ENCODE assay signal across 8 mouse cellular contexts in the genomic region with DNA sequence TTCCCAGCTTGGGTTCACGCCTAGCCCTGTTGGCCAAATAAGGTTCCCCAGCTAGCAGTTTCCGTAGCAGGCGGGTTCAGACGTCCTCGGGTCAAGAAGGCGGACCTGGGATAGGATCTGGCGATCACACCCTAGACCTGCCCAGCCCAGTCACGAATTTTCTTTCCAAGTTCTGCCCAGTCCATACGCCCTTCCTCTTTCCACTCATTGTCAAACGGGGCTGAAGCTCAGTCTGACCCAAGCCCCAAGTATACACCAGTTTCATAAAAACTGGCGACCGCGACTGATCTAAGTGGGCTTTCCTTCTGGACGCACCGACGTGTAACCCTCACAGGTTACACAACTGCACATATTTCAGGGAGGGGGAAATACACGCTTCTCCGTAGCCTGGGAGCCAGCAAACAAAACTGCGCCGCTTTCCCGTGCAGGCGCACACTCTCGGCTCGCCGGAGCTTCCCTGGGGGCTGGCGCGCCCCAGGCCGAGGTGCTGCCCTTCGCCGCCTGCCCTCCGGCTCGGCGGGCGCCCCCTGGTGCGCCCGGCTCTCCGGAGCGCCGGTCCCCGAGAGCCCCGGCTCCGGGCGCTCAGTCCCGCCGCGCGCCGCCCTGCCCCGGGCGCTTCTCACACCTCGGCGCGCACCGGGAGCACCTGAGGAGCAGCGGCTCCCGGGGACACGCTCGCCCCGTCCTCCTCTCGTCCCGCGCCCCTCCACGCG. TPM values are rescaled to one million over a fixed set of nuclear protein-coding genes. Genes with fewer than 3 reads are reported as not detected.
DNase-seq lines count a peak whose midpoint lies in the region; ATAC-seq and TF ChIP-seq lines count a peak whose summit lies in the region.

No protein-coding gene starts in this region.

- WGBS in forebrain, postnatal 0 days, result 1% methylated on average over 47 of the region's 64 CpGs
- under 1% methylated on average over 64 of the region's 64 CpGs for WGBS in hindbrain, embryonic 10.5 days

- no peak for TF ChIP-seq CTCF in G1E (IDR thresholded peaks at IDR 0.05; ENCODE audit: low read depth, low read length)
- no peak for TF ChIP-seq CTCF in forebrain, postnatal 0 days (IDR thresholded peaks at IDR 0.05; ENCODE audit: low read depth)

- H3K4me1 ChIP-seq in G1E (ENCODE audit: insufficient read depth, low read depth, low read length), result peaks cover 17% of the 10 kb centered on the region
- H3K4me1 ChIP-seq in forebrain, postnatal 0 days (ENCODE audit: insufficient read depth), result peaks cover 5% of the 10 kb centered on the region; the same call in 1 of the 2 replicates
- H3K4me1 ChIP-seq in hindbrain, embryonic 10.5 days (replicated peaks), result peaks cover 20% of the 10 kb centered on the region

- H3K27ac ChIP-seq in forebrain, postnatal 0 days (ENCODE audit: low read depth, low read length), result peak overlapping the region; percentile 66
- peak overlapping the region; percentile 90 for H3K27ac ChIP-seq in hindbrain, embryonic 10.5 days

- peaks cover 8% of the 10 kb centered on the region for H3K36me3 ChIP-seq in G1E (replicated peaks)
- no peaks in the 10 kb centered on the region for H3K36me3 ChIP-seq in forebrain, postnatal 0 days (ENCODE audit: insufficient read depth)
- H3K36me3 ChIP-seq in hindbrain, embryonic 10.5 days, result no peaks in the 10 kb centered on the region

- no peaks in the 10 kb centered on the region for H3K9me3 ChIP-seq in G1E (replicated peaks)
- H3K9me3 ChIP-seq in forebrain, postnatal 0 days (ENCODE audit: low read length), result no peaks in the 10 kb centered on the region
- no peaks in the 10 kb centered on the region for H3K9me3 ChIP-seq in hindbrain, embryonic 10.5 days

- H3K9ac ChIP-seq in forebrain, postnatal 0 days, result peak overlapping the region; percentile 59

- no peaks in the 10 kb centered on the region for H3K27me3 ChIP-seq in G1E (ENCODE audit: insufficient read depth, low read length)
- H3K27me3 ChIP-seq in forebrain, postnatal 0 days (ENCODE audit: insufficient read depth, low read length), result no peaks in the 10 kb centered on the region
- H3K27me3 ChIP-seq in hindbrain, embryonic 10.5 days (ENCODE audit: insufficient read depth, poor library complexity, severe bottlenecking), result 0 out of 2 replicates have a peak, but pooled peaks cover 8% of the 10 kb centered on the region

- ATAC-seq in G1E (ENCODE audit: extremely low read depth, insufficient number of reproducible peaks, low FRiP score, poor library complexity, severe bottlenecking), result peak; percentile 73
- peak; percentile 73 for ATAC-seq in forebrain, postnatal 0 days

- H3K4me3 ChIP-seq in G1E (ENCODE audit: low read depth, low read length), result peak overlapping the region; percentile 96
- peak overlapping the region; percentile 76 for H3K4me3 ChIP-seq in forebrain, postnatal 0 days (ENCODE audit: low read depth, low read length)
- H3K4me3 ChIP-seq in hindbrain, embryonic 10.5 days, result peak overlapping the region; percentile 81

- peak; percentile 55 for DNase-seq in G1E (ENCODE audit: low spot score)
- peak; percentile 42 for DNase-seq in c-Kit-negative CD71-positive TER-119-positive erythroid progenitor cells, embryonic 14.5 days (ENCODE audit: low read depth, low spot score)
- DNase-seq in forebrain, postnatal 0 days, result peak; percentile 20
- peak; percentile 52 for DNase-seq in hindbrain, embryonic 10.5 days (ENCODE audit: low spot score)
- DNase-seq in layer of hippocampus, postnatal 36 days, result peak; percentile 27 to 36
- DNase-seq in lung, postnatal 4 days, result peak; percentile 81 to 84
- DNase-seq in retina, postnatal 7 days (ENCODE audit: low read depth, low spot score), result peak; percentile 4
- peak; percentile 69 for DNase-seq in urinary bladder, adult 2 months (ENCODE audit: low spot score)

- peak overlapping the region; percentile 84 for H3K4me2 ChIP-seq in forebrain, postnatal 0 days (ENCODE audit: low read depth)

RNA-seq across cellular contexts. Expression of a gene that starts 0.5 kb away (rescaled TPM):
- total RNA-seq in G1E (2014; fragmentation: Nextera tagmentation) (55.7 and 57.9 TPM in 2 replicates), G1E (2017) (27.6 and 33.4 TPM in 2 replicates)
- polyA plus RNA-seq in G1E (2012), result 32.5 and 36.9 TPM in 2 replicates
- total RNA-seq in forebrain, postnatal 0 days (2014; rRNA removed), result 15.9 and 20.1 TPM in 2 replicates
- 7.4 and 12.2 TPM in 2 replicates for polyA plus RNA-seq in forebrain, postnatal 0 days (2015; fragmentation: Nextera tagmentation; extraction: Ambion mirVana)
- polyA plus RNA-seq in hindbrain, embryonic 10.5 days (2016; fragmentation: Nextera tagmentation; extraction: Ambion mirVana), result 14.6 and 19.3 TPM in 2 replicates
- total RNA-seq in layer of hippocampus, postnatal 36 days (2021), result 10 to 100 TPM; 22.6 to 25.7 TPM
- 67.3 and 73.8 TPM in 2 replicates for polyA plus RNA-seq in urinary bladder, adult 2 months (2012; rRNA removed)

Comparison
In these comparisons a context has a peak if more than half of its experiments do, and no peak if none do; other contexts are left out.
1. Peak in every context shown above with its lines: DNase-seq, ATAC-seq, H3K4me3 ChIP-seq and H3K27ac ChIP-seq.
2. DNase-seq: peak in every context shown above with its lines; median percentile 82 in lung, postnatal 4 days; 69 in urinary bladder, adult 2 months; 55 in G1E; 52 in hindbrain, embryonic 10.5 days; 42 in c-Kit-negative CD71-positive TER-119-positive erythroid progenitor cells, embryonic 14.5 days; 32 in layer of hippocampus, postnatal 36 days; 20 in forebrain, postnatal 0 days; 4 in retina, postnatal 7 days.